Mouse (Mus musculus) layer of hippocampus, postnatal 36 days (tissue): ENCODE data around the gene Bcl2a1d. TPM values are rescaled to one million over a fixed set of nuclear protein-coding genes. Genes with fewer than 3 reads are reported as not detected.
A peak's percentile ranks its signal among the peaks of the same experiment; 100 is the strongest.
"Not testable (repeated sequence)": the region's sequence is repeated elsewhere in the genome, so short reads cannot be mapped to it uniquely, and the experiment has no call there.

Source experiments
- DNase-seq, 2 experiments: peaks; one replicate each; pipeline ENCODE4 v3.0.0; 2022
- total RNA-seq, 2 experiments: library from RNA; stranded (reverse); gene quantifications; 2 replicates each; pipeline ENCODE4 v1.2.3; 2021

Bcl2a1d gene
- not detected for total RNA-seq

- not testable (repeated sequence) for DNase-seq
These were observed at the start of gene Bcl2a1d for GRCm38 (mm10) chr9:88731728-88732127. TSS of gene Bcl2a1d (minus strand) at chr9:88731914.

- DNase-seq, result not testable (repeated sequence)
These were observed 38.5 kb upstream of the Bcl2a1d start for GRCm38 (mm10) chr9:88770239-88770638.

GRCm38 (mm10) chr9:88769470-88769869, 37.8 kb upstream of the Bcl2a1d start:
- DNase-seq, result not testable (repeated sequence)

- DNase-seq, result not testable (repeated sequence)
These were observed 15.0 kb upstream of the Bcl2a1d start for GRCm38 (mm10) chr9:88746687-88747086.

- DNase-seq, result not testable (repeated sequence)
These were observed 14.3 kb upstream of the Bcl2a1d start for GRCm38 (mm10) chr9:88746046-88746445.

- not testable (repeated sequence) for DNase-seq
These were observed 3.6 kb upstream of the Bcl2a1d start for GRCm38 (mm10) chr9:88735289-88735688.

DNA sequence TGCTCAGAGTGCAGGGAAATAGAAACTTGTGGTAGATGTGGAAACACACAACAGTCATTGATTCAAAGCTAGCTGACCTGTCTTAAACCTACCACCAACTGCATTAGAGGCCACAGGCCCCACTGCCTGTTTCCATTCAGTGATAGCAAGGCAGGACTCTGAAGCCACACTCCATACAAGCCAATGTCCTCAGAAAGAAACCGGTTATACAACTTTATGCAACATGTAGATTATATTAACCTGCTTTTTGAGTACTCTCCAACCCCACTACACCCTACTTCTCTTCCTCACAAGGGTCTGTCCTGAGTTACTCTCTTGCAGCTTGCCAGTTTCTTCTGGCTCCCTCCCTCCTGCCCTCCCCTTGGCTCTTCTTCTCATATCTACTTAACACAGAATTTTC, 1.5 kb upstream of the Bcl2a1d start:
- not testable (repeated sequence) for DNase-seq

DNA sequence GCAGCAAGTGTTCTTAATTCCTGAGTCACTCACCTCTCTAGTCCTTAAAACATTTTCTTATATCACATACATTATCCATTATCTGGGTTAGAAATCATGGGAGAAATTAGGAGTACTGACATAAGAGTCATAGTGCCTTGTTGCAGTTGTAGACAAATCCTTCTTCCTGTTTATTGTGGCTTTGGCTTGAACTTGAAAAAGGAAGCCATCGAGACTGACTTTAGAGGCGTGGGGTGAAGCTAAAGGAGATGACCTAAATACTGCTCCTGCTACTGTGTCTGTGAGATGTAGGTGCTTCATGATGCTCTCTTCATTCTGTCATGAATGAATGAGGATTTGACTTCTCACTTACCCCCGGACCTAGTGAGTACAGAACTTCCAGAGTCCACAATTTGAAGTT, 620 bp upstream of the Bcl2a1d start:
- not testable (repeated sequence) for DNase-seq

DNA sequence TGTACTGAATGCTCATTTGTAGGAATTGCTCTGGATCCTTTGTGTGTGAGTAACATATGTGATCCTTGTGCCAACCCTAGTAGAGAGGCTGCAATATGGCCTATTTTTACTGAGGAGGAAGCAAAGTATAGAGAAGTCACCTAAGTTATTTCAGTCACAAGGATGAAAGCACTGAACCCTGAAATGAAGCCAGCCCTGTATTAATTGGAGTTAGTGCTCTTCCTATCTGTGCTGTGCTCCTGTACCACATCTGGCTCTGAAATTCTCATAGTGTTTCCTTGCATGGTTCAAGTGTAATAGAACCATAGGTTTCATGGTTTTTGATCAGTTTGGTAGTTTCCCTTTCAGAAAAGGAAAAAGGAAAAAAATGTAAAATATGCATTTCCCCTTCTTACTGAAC, 3.4 kb downstream of the Bcl2a1d start:
- DNase-seq, result not testable (repeated sequence)

- DNase-seq, result not testable (repeated sequence)
These were observed 10.1 kb downstream of the Bcl2a1d start for GRCm38 (mm10) chr9:88721628-88722027.

- DNase-seq, result peak; percentile 28 to 54
These were observed 11.7 kb downstream of the Bcl2a1d start, which contains the start of gene Mthfsl for GRCm38 (mm10) chr9:88719989-88720537. TSS of gene Mthfsl (minus strand) at chr9:88720296.

GRCm38 (mm10) chr9:88719073-88719921, 12.4 kb downstream of the Bcl2a1d start:
- peak; percentile 29 to 37 for DNase-seq

GRCm38 (mm10) chr9:88718593-88718992, 13.1 kb downstream of the Bcl2a1d start:
- DNase-seq, result not testable (repeated sequence)

GRCm38 (mm10) chr9:88718140-88718539, 13.6 kb downstream of the Bcl2a1d start:
- DNase-seq, result not testable (repeated sequence)

DNA sequence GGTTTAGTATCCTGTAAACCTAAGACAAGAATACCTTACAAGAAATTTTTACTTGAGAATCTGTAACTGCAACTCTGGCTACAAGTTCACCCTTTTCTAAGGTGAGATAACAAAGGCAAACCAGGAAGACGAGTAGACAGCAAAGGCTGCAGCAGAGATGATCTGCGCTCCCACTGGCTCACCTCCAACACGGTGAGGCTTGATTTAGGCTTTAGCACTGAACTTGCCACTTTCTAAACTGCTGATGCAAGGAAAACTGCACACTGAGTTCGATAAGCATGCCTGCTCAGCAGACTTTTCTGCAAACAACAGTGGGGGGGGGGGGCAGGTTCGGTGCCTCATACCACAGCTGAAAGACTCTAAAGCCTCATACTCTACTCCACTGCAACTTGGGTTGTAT, 17.2 kb downstream of the Bcl2a1d start:
- not testable (repeated sequence) for DNase-seq

DNA sequence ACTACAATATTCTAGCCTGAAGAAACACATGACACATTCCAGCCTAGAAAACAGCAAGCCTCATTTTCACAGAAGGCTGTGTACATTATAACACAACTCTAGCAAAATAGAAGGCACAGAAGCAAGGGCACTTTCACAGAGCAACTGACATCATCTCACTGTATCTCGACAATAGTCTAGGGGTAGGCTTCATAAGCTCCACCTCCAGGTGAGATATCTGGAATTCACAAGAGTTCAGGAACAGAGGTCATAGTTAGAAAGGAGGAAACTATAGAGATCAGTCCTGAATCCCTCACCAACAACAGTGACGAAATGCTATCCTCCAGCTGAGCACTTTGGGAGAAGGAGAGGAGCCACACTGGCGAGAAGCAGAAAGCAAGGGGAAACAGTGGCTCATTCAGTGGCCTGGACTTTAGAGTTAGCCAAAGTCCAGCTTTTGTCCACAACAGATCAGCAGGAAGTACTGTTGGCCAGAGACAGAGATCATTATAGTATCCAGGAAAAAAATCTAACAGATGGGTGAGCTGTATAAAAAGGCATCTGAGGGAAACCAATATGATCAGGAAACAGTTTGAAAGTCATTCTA, 19.5 kb downstream of the Bcl2a1d start:
- not testable (repeated sequence) for DNase-seq

DNA sequence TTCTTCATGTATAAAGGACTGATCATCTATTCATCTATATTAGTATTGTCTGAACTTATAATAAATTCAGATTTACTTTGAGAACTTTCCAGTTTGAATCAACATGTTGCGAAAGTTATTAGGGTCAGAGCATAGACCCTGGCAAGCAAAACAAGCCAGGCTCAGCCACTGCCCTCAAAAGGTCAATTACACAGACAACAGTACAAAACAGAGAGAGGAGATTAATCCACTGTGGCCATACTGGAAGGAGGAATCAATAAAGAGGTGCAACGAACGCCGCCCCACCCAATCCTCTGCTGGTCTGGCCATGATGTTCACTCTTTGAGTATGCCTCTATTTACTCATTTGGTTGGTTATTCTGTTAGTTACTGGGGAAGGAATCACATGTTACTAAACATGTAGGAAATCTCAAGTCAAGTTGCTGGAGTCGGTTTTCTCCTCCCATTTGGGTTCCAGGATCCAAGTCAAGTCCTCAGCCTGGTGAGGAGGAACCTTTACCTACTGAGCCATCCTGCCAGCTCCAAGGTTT, 20.7 kb downstream of the Bcl2a1d start:
- not testable (repeated sequence) for DNase-seq

DNA sequence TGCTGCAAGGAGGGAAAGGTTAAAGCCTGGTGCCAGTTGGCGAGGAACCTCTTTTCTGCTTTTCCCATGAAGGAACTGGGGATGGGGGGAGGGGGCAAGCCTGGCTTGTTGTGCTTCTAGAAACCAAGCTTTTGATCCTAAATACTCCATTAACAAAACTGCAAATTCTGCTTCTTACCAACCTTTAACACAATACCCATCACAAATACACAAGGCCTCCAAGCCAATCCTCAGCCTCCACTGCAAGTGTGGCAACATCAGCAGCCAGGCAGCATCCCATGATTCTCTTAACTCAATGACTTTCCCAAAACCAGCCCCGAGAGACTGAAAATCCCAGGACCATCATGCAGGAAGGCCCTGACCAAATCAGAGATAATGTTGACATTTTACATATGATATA, 21.3 kb downstream of the Bcl2a1d start:
- not testable (repeated sequence) for DNase-seq

GRCm38 (mm10) chr9:88709794-88710193, 21.9 kb downstream of the Bcl2a1d start:
- not testable (repeated sequence) for DNase-seq

DNA sequence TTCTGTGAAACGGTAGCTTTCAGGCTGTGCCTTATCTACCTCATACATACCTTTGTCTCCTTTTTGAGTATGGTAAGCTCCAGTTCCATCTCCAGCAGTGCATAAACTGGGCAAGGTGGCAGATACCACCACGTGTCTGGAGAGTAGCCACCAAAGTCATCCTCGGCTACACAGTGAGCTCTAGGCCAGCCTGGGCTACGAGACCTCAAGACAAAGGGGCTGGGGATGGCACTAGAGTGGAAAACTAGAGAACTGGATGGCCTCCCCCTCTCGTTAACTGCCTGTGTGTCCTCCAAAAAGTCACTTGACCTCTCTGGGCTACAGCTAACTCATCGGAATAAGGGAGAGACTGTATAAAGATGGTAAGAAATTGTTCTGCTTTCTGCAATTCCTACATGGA, 22.4 kb downstream of the Bcl2a1d start:
- no peak for DNase-seq

- DNase-seq, result no peak
These were observed 25.0 kb downstream of the Bcl2a1d start for GRCm38 (mm10) chr9:88706700-88707099.

DNA sequence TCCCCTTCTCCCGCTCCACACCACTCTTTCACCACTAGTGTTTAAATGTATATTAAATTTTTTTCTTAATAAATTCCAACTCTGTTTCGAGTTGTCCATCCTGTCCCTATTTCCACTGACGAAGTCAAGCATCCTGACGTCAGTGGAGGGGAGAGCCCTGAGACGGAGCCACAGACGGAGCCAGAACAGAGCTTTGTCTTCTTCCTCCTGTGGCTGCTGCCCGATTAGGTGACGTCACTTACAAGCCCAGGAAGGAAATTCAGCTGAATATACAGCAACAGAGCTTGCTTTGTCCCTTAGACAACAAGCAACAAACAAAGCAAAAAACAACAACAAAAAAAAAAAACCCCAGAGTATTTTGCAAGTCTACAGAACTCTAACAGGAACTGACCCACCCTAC, 26.6 kb downstream of the Bcl2a1d start:
- DNase-seq, result not testable (repeated sequence)

DNA sequence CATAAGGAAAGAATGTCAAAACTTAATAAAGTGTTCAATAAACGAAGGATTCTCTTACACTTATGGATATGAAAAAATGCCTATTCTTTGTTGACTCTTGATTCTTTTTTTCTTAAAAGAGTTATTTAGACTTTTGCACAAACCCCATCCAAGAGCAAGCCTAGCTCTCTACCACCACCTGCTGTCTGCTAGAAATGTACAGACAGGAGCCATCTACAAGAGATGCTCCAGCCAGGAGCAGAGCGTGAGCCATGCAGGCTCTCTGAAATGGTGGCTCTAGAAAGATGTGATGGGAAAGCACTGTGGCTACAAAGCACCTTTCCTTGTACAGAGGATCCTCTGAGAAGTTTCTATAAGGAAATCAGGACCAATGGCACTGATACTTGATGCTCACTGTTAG, 33.0 kb downstream of the Bcl2a1d start:
- not testable (repeated sequence) for DNase-seq
